In genomic region chr6:32346015-32346414, GRCm38 (mm10) we compare ENCODE assay signal across 17 mouse cellular contexts.
DNase-seq lines count a peak whose midpoint lies in the region.
"Had no signal": no experiment of that assay in that cellular context is flagged by ENCODE, and none has a peak within 500 bp of the region (broad histone marks: within the 10 kb centered on the region; RNA-seq: fewer than 3 reads in every experiment).

No protein-coding gene starts in this region.

- peak; percentile 53 to 70 for DNase-seq in adrenal gland, adult (ENCODE audit: inconsistent age in 2 of 2, low spot score in 1 of 2)
- DNase-seq in adrenal gland, adult 18-20 months (ENCODE audit: low spot score in 2 of 2), result no peak
- DNase-seq in adrenal gland, postnatal 14 days, result peak; percentile 56
- no peak for DNase-seq in adrenal gland, adult 8-10 months
- DNase-seq in 3T3-L1 (ENCODE audit: low read depth, low spot score), result peak; percentile 65
- DNase-seq in adrenal gland, postnatal 36 days, result peak; percentile 51 to 57
- no peak for DNase-seq in urinary bladder, postnatal 14 days (ENCODE audit: low spot score)
- no peak for DNase-seq in cerebellum, adult 11 months
- DNase-seq: B cell, adult 2 months; cerebellum, adult 2 months; cerebellum, adult 9-11 months; cerebellum, postnatal 25 days; gastrocnemius, postnatal 25 days; heart, adult 18-20 months; heart, postnatal 10 days; heart, postnatal 36 days; kidney, adult 11 months had no signal

Comparison
In these comparisons a context has a peak if more than half of its experiments do, and no peak if none do; other contexts are left out.
1. DNase-seq: peak in adrenal gland, adult (2 of 2), adrenal gland, postnatal 14 days (single experiment), 3T3-L1 (single experiment) and adrenal gland, postnatal 36 days (2 of 2); none in adrenal gland, adult 18-20 months (0 of 2), adrenal gland, adult 8-10 months (single experiment), urinary bladder, postnatal 14 days (single experiment) and cerebellum, adult 11 months (single experiment).